Mouse (Mus musculus): Measurements from ENCODE around the gene Haus3. TPM values are rescaled to one million over a fixed set of nuclear protein-coding genes. Genes with fewer than 3 reads are reported as not detected.

The Haus3 gene
- total RNA-seq, 1 experiment: 26.8 TPM

DNA sequence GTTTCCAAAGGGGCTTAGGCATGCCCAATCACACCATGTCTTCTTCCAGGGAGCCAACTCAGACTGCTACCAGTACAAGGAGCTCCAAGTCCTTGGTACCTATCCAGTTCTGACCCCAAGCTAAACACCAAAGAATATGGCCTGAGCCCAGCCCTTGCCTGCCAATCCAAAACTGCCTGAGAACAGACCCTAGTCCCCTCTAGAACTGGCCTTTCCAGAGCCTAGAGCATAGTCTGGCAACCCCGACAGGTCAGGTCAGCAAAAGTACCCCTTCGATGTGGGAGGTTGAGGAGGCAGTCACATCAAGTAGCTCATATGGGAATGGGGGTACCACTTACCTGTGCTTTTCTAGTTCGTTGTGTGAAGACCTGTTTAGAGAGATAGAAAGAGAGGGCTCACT, 14.6 kb upstream of the Haus3 start:
- Histone ChIP-seq H3K4me1 (ENCODE audit: control insufficient read depth in 2 of 2, insufficient read depth in 2 of 2, low read length in 2 of 2, poor library complexity in 1 of 2) (peaks cover 0 to 3% of the 10 kb centered on the region in 2 experiments; a peak in 1 of 4 replicates), H3K36me3 (ENCODE audit: control insufficient read depth, insufficient read depth, low read length, poor library complexity, severe bottlenecking) (no peaks in the 10 kb centered on the region), H3K9me3 (ENCODE audit: control insufficient read depth, insufficient read depth, low read depth, low read length) (no peaks in the 10 kb centered on the region), H3K9ac (ENCODE audit: insufficient read depth, low read depth, low read length, poor library complexity, severe bottlenecking) (no peak overlapping the region), H3K4me3 (ENCODE audit: insufficient read depth in 1 of 2, low read depth in 1 of 2, low read length in 2 of 2, poor library complexity in 1 of 2, severe bottlenecking in 1 of 2) (no peak overlapping the region), H3K27ac (ENCODE audit: insufficient read depth, low read depth, low read length, poor library complexity, severe bottlenecking) (no peak overlapping the region)
- no peak for DNase-seq (ENCODE audit: low read depth, low spot score)
- TF ChIP-seq HCFC1 (IDR thresholded peaks at IDR 0.05; ENCODE audit: borderline replicate concordance, insufficient read depth, low read length) (no peak), ZNF384 (IDR thresholded peaks at IDR 0.05; ENCODE audit: low read depth, low read length) (no peak), ZC3H11A (IDR thresholded peaks at IDR 0.05; ENCODE audit: borderline replicate concordance, low read depth, low read length) (no peak), MAFK (IDR thresholded peaks at IDR 0.05; ENCODE audit: insufficient read depth, low read depth, low read length) (no peak), CHD2 (IDR thresholded peaks at IDR 0.05; ENCODE audit: low read depth, low read length) (no peak)
- in situ Hi-C loops (cut with MboI; ENCODE audit: low sequenced_read_pairs in 2 of 2, unreplicated experiment in 2 of 2): no loop called here

DNA sequence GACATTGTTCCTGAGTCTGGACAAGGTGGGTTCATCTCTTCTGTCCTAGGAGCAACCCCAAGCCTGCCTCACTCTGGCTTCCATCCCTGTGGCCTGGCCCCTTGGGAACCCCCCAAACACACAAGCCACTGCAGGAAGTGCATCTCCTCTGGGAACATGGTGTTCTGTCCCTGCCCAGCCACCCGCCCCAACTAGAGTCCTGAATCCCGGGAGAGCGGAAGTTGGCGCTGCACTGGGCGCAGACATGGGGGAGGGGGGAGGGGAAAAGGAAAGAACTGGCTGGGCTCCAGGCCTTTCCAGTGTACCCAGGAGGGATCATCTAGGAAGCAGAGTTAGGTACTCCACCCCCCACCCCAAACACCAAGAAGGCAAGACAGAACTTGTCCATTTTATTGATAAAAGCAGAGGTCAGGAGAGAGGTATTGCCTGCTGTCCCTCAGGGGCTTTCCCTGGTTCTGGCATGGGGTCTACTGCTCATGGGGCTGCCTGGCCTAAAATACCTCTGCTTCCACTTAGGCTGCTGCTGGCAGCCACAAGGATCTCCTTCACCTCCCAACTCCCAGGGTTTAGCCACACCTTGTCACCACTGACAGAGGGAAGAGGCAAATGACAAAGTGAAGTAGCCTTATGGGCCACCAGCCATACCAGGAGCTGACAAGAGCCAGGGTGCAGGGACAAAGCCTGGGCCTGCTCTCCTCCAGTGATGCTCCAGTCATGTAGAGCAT, 14.0 kb upstream of the Haus3 start:
- no peak overlapping the region for H3K9ac ChIP-seq (ENCODE audit: insufficient read depth, low read depth, low read length, poor library complexity, severe bottlenecking)
- H3K9me3 ChIP-seq (ENCODE audit: control insufficient read depth, insufficient read depth, low read depth, low read length): no peaks in the 10 kb centered on the region
- DNase-seq (ENCODE audit: low read depth, low spot score): no peak
- H3K4me1 ChIP-seq (ENCODE audit: control insufficient read depth in 2 of 2, insufficient read depth in 2 of 2, low read length in 2 of 2, poor library complexity in 1 of 2): peaks cover 0 to 3% of the 10 kb centered on the region in 2 experiments; a peak in 1 of 4 replicates
- in situ Hi-C loops (cut with MboI; ENCODE audit: low sequenced_read_pairs in 2 of 2, unreplicated experiment in 2 of 2): no loop called here
- TF ChIP-seq MAFK (IDR thresholded peaks at IDR 0.05; ENCODE audit: insufficient read depth, low read depth, low read length): no peak
- no peak for TF ChIP-seq HCFC1 (IDR thresholded peaks at IDR 0.05; ENCODE audit: borderline replicate concordance, insufficient read depth, low read length)
- no peak for TF ChIP-seq ZC3H11A (IDR thresholded peaks at IDR 0.05; ENCODE audit: borderline replicate concordance, low read depth, low read length)
- no peak for TF ChIP-seq CHD2 (IDR thresholded peaks at IDR 0.05; ENCODE audit: low read depth, low read length)
- TF ChIP-seq ZNF384 (IDR thresholded peaks at IDR 0.05; ENCODE audit: low read depth, low read length): no peak
- H3K27ac ChIP-seq (ENCODE audit: insufficient read depth, low read depth, low read length, poor library complexity, severe bottlenecking): no peak overlapping the region; the same call in 1 of the 2 replicates
- H3K36me3 ChIP-seq (ENCODE audit: control insufficient read depth, insufficient read depth, low read length, poor library complexity, severe bottlenecking): no peaks in the 10 kb centered on the region
- no peak overlapping the region for H3K4me3 ChIP-seq (ENCODE audit: insufficient read depth in 1 of 2, low read depth in 1 of 2, low read length in 2 of 2, poor library complexity in 1 of 2, severe bottlenecking in 1 of 2)

DNA sequence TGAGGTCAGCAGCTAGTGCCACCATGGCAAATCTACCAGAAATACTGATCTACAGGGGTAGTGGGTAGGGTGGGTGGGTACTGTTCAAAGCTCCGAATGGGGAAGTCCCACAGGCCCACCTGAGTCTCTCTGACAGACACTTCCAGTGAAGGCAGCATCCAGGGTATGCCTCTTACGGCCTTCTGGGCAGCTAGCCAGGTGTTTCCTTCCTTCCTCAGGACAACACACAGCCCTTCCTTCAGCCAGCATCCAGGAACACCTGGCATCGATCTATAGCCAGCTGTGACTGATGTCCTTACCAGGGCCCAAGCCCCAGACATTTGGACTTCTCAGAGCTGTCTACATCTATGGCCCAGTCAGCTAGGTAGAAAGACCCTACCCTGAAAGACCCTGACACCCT, 13.2 kb upstream of the Haus3 start:
- no peaks in the 10 kb centered on the region for H3K9me3 ChIP-seq (ENCODE audit: control insufficient read depth, insufficient read depth, low read depth, low read length)
- H3K27ac ChIP-seq (ENCODE audit: insufficient read depth, low read depth, low read length, poor library complexity, severe bottlenecking): no peak overlapping the region
- in situ Hi-C loops (cut with MboI; ENCODE audit: low sequenced_read_pairs in 2 of 2, unreplicated experiment in 2 of 2): no loop called here
- no peak overlapping the region for H3K9ac ChIP-seq (ENCODE audit: insufficient read depth, low read depth, low read length, poor library complexity, severe bottlenecking)
- H3K4me3 ChIP-seq (ENCODE audit: insufficient read depth in 1 of 2, low read depth in 1 of 2, low read length in 2 of 2, poor library complexity in 1 of 2, severe bottlenecking in 1 of 2): no peak overlapping the region
- no peak for DNase-seq (ENCODE audit: low read depth, low spot score)
- TF ChIP-seq HCFC1 (IDR thresholded peaks at IDR 0.05; ENCODE audit: borderline replicate concordance, insufficient read depth, low read length) (no peak), ZNF384 (IDR thresholded peaks at IDR 0.05; ENCODE audit: low read depth, low read length) (no peak), CHD2 (IDR thresholded peaks at IDR 0.05; ENCODE audit: low read depth, low read length) (no peak)
- peaks cover 0 to 3% of the 10 kb centered on the region in 2 experiments; a peak in 1 of 4 replicates for H3K4me1 ChIP-seq (ENCODE audit: control insufficient read depth in 2 of 2, insufficient read depth in 2 of 2, low read length in 2 of 2, poor library complexity in 1 of 2)
- H3K36me3 ChIP-seq (ENCODE audit: control insufficient read depth, insufficient read depth, low read length, poor library complexity, severe bottlenecking): no peaks in the 10 kb centered on the region

GRCm38 (mm10) chr5:34177821-34178220, 8.5 kb upstream of the Haus3 start:
- H3K9ac ChIP-seq (ENCODE audit: insufficient read depth, low read depth, low read length, poor library complexity, severe bottlenecking): no peak overlapping the region
- H3K27ac ChIP-seq (ENCODE audit: insufficient read depth, low read depth, low read length, poor library complexity, severe bottlenecking): no peak overlapping the region
- in situ Hi-C loops (cut with MboI; ENCODE audit: low sequenced_read_pairs in 2 of 2, unreplicated experiment in 2 of 2): no loop called here
- DNase-seq (ENCODE audit: low read depth, low spot score): no peak
- H3K4me1 ChIP-seq (ENCODE audit: control insufficient read depth in 2 of 2, insufficient read depth in 2 of 2, low read length in 2 of 2, poor library complexity in 1 of 2): peaks cover 0 to 16% of the 10 kb centered on the region in 2 experiments; a peak in 2 of 4 replicates
- H3K36me3 ChIP-seq (ENCODE audit: control insufficient read depth, insufficient read depth, low read length, poor library complexity, severe bottlenecking): no peaks in the 10 kb centered on the region
- TF ChIP-seq MAFK (IDR thresholded peaks at IDR 0.05; ENCODE audit: insufficient read depth, low read depth, low read length): no peak
- TF ChIP-seq CHD2 (IDR thresholded peaks at IDR 0.05; ENCODE audit: low read depth, low read length): no peak
- TF ChIP-seq ZNF384 (IDR thresholded peaks at IDR 0.05; ENCODE audit: low read depth, low read length): no peak
- no peak for TF ChIP-seq HCFC1 (IDR thresholded peaks at IDR 0.05; ENCODE audit: borderline replicate concordance, insufficient read depth, low read length)
- no peak for TF ChIP-seq ZC3H11A (IDR thresholded peaks at IDR 0.05; ENCODE audit: borderline replicate concordance, low read depth, low read length)
- H3K4me3 ChIP-seq (ENCODE audit: insufficient read depth in 1 of 2, low read depth in 1 of 2, low read length in 2 of 2, poor library complexity in 1 of 2, severe bottlenecking in 1 of 2): no peak overlapping the region
- no peaks in the 10 kb centered on the region for H3K9me3 ChIP-seq (ENCODE audit: control insufficient read depth, insufficient read depth, low read depth, low read length)
